Mouse (Mus musculus) adrenal gland, postnatal 0 days (tissue): ENCODE results near the gene Gpr137c. TPM values are rescaled to one million over a fixed set of nuclear protein-coding genes. Genes with fewer than 3 reads are reported as not detected.

Experiments
- polyA plus RNA-seq: library from polyadenylated mRNA; unstranded; fragments of >200 nt; fragmentation: Nextera tagmentation; extraction: Ambion mirVana; gene quantifications from 2 replicates; pipeline ENCODE4 v1.2.1, GENCODE M21; 2015

The Gpr137c gene
- 1.8 and 2.4 TPM in 2 replicates for polyA plus RNA-seq

DNA sequence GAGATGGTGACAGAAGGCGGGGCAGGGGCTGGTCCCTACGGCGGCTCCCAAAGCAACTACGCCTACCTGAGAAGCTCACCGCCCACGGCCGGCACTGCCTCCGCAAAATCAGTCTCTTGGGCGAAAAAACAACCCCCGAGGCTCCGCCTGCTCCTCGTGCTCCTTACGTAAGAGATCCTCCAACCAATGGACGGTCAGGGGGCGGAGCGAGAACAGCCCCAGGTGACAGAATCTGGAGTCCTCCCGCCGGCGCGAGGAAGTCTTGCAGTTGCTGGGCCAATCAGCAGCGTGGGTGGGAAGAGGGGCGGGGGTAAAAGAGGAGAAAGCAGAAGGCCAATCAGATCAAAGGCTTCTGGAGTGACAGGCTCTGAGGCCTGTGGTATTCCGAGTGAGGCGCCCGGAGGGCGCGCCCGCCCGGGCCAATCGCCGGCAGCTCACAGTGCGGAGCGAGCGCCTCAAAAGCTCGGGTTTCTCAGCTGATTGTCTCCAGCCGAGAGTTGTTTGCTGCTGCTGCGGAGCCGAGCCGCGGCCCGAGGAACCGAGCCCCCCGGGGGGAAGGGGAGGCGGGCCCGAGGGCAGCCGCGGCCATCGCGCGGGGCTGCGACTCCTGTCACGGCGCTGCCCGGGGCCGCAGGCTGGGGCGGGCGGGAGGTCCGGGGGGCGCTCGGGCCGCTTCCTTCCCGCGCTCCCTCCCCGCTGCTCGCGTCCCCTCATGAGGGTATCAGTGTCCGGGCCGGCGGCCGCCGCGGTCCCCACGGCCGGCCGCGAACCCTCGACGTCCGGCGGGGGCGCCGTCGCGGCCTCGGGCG is at the start of gene Gpr137c:
Gene Gpr137c, plus strand, starts transcription at position 437 of the 809 bp plus-strand sequence.

DNA sequence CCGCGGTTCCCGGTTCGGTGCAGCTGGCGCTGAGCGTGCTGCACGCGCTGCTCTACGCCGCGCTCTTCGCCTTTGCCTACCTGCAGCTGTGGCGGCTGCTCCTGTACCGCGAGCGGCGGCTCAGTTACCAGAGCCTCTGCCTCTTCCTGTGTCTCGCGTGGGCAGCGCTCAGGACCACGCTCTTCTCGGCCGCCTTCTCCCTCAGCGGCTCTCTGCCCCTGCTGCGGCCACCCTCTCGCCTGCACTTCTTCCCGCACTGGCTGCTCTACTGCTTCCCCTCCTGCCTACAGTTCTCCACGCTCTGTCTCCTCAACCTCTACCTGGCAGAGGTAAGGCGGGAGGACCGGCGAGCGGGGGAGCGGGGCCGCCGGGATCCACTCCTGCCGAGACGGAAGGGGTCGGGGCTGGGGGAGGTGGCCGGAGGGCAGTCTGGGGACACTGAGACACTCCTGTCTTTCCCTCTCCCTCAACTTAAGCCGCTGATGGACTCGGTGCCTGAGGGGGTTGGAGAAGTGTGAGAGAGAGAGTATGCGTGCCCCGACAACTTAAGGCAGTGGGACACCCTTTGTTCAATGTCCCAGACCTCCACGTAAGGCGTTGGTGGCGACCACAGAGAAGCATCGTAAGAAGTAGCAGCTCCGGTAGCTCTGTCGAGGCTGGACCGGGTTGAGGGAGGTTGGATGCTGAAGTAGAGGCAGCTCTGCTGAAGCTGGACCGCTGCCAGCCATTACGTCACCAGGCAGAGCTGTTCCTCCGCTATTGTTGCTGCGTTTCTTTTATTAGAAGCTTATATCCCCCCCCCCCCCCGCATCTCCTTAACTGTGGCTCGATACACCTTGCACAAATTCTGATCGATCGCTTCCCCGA is 806 bp downstream of the Gpr137c start, which contains the start of gene Txndc16:
Gene Txndc16, minus strand, starts transcription at position 239 of the 867 bp plus-strand sequence.

DNA sequence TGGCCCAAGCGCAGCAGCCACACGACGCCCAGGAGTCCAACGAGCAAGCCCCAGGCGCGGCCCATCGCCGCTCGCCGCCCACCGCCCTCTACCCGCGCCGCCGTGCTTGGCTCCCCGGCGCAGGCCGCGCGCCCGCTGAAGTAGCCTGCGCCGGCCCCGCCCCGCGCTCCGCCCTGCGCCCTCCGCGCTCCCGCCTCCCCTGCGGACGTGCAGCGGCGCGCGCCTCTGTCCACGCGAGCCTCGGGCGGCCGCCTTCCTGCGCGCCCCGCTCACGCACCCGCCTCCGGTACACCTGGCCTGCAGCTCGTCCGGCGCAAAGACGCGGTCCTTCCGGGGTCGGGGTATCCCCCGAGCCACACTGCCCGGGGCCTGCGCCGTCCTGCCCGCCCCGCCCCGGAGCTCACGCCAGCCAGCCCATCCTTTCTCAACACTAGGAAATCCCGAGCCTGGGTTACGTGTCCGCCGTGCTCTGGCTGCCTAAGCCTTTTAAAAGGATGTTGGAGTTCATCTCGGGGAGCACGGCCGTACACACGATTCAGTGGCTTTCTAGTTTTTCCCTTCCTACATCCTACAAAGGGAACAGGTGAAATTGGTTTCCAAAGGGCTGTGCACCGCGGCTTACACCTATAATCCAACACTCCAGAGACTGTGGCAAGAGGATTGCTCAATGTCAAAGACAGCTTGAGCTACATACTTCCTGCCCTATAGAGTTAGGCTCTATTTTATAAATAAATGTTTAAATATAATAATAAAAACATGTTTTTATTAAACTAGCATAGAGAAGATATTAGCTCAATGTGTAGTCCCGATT is 99.1 kb downstream of the Gpr137c start, which contains the start of gene Ero1l:
Gene Ero1l, minus strand, starts transcription at position 346 of the 811 bp plus-strand sequence.

DNA sequence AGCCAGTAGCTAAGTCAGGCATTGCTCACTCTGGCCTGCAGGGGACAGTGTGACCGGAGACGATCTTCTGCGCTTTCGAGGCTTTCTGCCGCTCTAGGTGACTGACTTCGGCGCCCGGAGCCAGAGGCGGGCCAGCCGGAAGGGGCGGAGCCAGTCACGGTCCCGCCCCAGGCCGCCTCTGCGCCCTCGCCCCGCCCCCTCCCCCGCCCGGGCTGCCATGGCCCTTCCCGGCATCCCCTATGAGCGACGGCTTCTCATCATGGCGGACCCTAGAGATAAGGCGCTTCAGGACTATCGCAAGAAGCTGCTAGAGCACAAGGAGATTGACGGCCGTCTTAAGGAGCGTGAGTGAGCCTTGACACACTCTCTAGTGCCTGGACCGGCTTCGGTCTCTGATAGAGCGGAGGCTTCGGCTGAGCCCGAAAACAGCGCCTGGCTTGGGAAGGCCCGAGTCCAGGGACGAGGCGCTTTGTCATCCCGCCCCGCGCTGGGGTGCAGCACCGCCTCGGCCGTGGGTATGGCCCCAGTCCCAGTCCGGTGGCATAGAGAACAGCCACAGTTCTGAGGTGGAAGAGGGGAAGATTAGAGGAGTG is 110.2 kb downstream of the Gpr137c start, which contains the start of gene Psmc6:
Gene Psmc6, plus strand, starts transcription at position 200 of the 593 bp plus-strand sequence.

Other genes starting within 250 kb of the Gpr137c start
- 0.20 and 0.65 TPM in 2 replicates for gene Ptger2, start 231.5 kb upstream of the Gpr137c start, polyA plus RNA-seq
- 16.6 and 25.2 TPM in 2 replicates for gene Txndc16, start 611 bp downstream of the Gpr137c start, polyA plus RNA-seq
- 23.1 and 33.6 TPM in 2 replicates for gene Ero1l, start 99.1 kb downstream of the Gpr137c start, polyA plus RNA-seq
- gene Psmc6, start 110.1 kb downstream of the Gpr137c start, polyA plus RNA-seq = 169 and 217 TPM in 2 replicates
- gene Styx, start 131.4 kb downstream of the Gpr137c start, polyA plus RNA-seq = 44.5 and 66.6 TPM in 2 replicates
- gene Gnpnat1, start 185.2 kb downstream of the Gpr137c start, polyA plus RNA-seq = 46.3 and 55.0 TPM in 2 replicates